Mouse (Mus musculus) thymus, adult 2 months (tissue): Measurements from ENCODE around the gene Gpatch4. TPM values are rescaled to one million over a fixed set of nuclear protein-coding genes. Genes with fewer than 3 reads are reported as not detected.

Experiments used
- DNase-seq: peaks from one replicate; pipeline ENCODE4 v3.0.0; 2021
- H3K27ac ChIP-seq: fragments of 200-500 bp; 2 replicates; pipeline ENCODE4 v1.5.1; 2012; ENCODE audit warnings: low read length, control low read depth; ENCODE audit not compliant: control insufficient read depth, insufficient read depth
- H3K27me3 ChIP-seq: fragments of 200-500 bp; 2 replicates; pipeline ENCODE4 v1.6.1; 2012; ENCODE audit warnings: mild to moderate bottlenecking, low read length, moderate library complexity, mixed read lengths; ENCODE audit not compliant: control insufficient read depth, insufficient read depth
- H3K36me3 ChIP-seq: fragments of 200-500 bp; 2 replicates; pipeline ENCODE4 v1.6.1; 2012; ENCODE audit warnings: mild to moderate bottlenecking, low read length, moderate library complexity; ENCODE audit not compliant: control insufficient read depth, insufficient read depth
- H3K4me1 ChIP-seq: fragments of 200-500 bp; replicated peaks from 2 replicates; pipeline ENCODE4 v1.6.1; 2012; ENCODE audit warnings: low read length; ENCODE audit not compliant: control insufficient read depth, insufficient read depth
- H3K4me3 ChIP-seq: fragments of 200-500 bp; 2 replicates; pipeline ENCODE4 v1.5.1; 2012; ENCODE audit warnings: mild to moderate bottlenecking, low read length, control low read depth, moderate library complexity; ENCODE audit not compliant: control insufficient read depth, insufficient read depth
- CTCF ChIP-seq: fragments of 200-500 bp; IDR thresholded peaks from 2 replicates; pipeline ENCODE4 v1.5.1; 2012; ENCODE audit warnings: mild to moderate bottlenecking, control low read depth, low read length, moderate library complexity, borderline replicate concordance; ENCODE audit not compliant: control insufficient read depth, poor library complexity, insufficient read depth; ENCODE audit errors: extremely low read depth
- POLR2A ChIP-seq: fragments of 200-500 bp; IDR thresholded peaks from 2 replicates; pipeline ENCODE4 v1.6.1; 2012; ENCODE audit warnings: mild to moderate bottlenecking, low read length, control low read depth, moderate library complexity; ENCODE audit not compliant: control insufficient read depth, poor library complexity, insufficient read depth; ENCODE audit errors: extremely low read depth
- WGBS: fragments of 180-500 bp; shearing (Covaris S2); methylation state at CpG from one replicate; pipeline ENCODE4 v1.1.7; 2018; 5-methylcytosine and 5-hydroxymethylcytosine counted together
- polyA plus RNA-seq: library from polyadenylated mRNA; depleted of rRNA; stranded (reverse); fragments of >200 nt; gene quantifications from 2 replicates; pipeline ENCODE4 v1.2.3, GENCODE M21; 2012; rRNA removed

Gpatch4 gene
- polyA plus RNA-seq, 1 experiment: 11.3 TPM

GRCm38 (mm10) chr3:88102611-88103010, 59.7 kb downstream of the Gpatch4 start:
- no peak for DNase-seq
- H3K36me3 ChIP-seq: no peaks in the 10 kb centered on the region

More at GRCm38 (mm10) chr3:88102611-88103010, 59.7 kb downstream of the Gpatch4 start:
- TF ChIP-seq POLR2A (no peak), CTCF (no peak)
- 75% methylated on average over 6 of the region's 6 CpGs for WGBS
- H3K4me3 ChIP-seq: no peak overlapping the region
- H3K4me1 ChIP-seq: no peaks in the 10 kb centered on the region
- H3K27me3 ChIP-seq: no peaks in the 10 kb centered on the region
- no peak overlapping the region for H3K27ac ChIP-seq

Other genes with a start within 250 kb of the Gpatch4 start
- gene Ntrk1, start 247.9 kb upstream of the Gpatch4 start, polyA plus RNA-seq: 0.67 and 0.89 TPM in 2 replicates
- gene Insrr, start 246.2 kb upstream of the Gpatch4 start, polyA plus RNA-seq: 0.58 and 0.64 TPM in 2 replicates
- 17.5 and 19.8 TPM in 2 replicates for gene Pear1, start 218.8 kb upstream of the Gpatch4 start, polyA plus RNA-seq
- 179 and 180 TPM in 2 replicates for gene Sh2d2a, start 196.4 kb upstream of the Gpatch4 start, polyA plus RNA-seq
- 54.5 and 60.0 TPM in 2 replicates for gene Prcc, start 157.5 kb upstream of the Gpatch4 start, polyA plus RNA-seq
- 112 and 136 TPM in 2 replicates for gene Hdgf, start 136.8 kb upstream of the Gpatch4 start, polyA plus RNA-seq
- 60.5 and 72.4 TPM in 2 replicates for gene Mrpl24, start 123.6 kb upstream of the Gpatch4 start, polyA plus RNA-seq
- 31.6 and 40.8 TPM in 2 replicates for gene Isg20l2, start 112.8 kb upstream of the Gpatch4 start, polyA plus RNA-seq
- 68.0 and 75.4 TPM in 2 replicates for gene Rrnad1, start 112.4 kb upstream of the Gpatch4 start, polyA plus RNA-seq
- gene Crabp2, start 94.4 kb upstream of the Gpatch4 start, polyA plus RNA-seq: 1.6 and 2.3 TPM in 2 replicates
- gene Nes, start 72.0 kb upstream of the Gpatch4 start, polyA plus RNA-seq: 1.1 and 1.3 TPM in 2 replicates
- 0.23 and 0.54 TPM in 2 replicates for gene Bcan, start 42.9 kb upstream of the Gpatch4 start, polyA plus RNA-seq
- 0.23 and 0.26 TPM in 2 replicates for gene Hapln2, start 15.5 kb upstream of the Gpatch4 start, polyA plus RNA-seq
- gene Naxe, start 15.4 kb downstream of the Gpatch4 start, polyA plus RNA-seq: 63.0 and 69.0 TPM in 2 replicates
- gene Ttc24, start 35.2 kb downstream of the Gpatch4 start, polyA plus RNA-seq: 0.47 and 0.55 TPM in 2 replicates
- 19.7 and 24.6 TPM in 2 replicates for gene Iqgap3, start 38.9 kb downstream of the Gpatch4 start, polyA plus RNA-seq
- gene Mef2d, start 99.3 kb downstream of the Gpatch4 start, polyA plus RNA-seq: 343 and 377 TPM in 2 replicates
- 2.5 and 2.7 TPM in 2 replicates for gene Rhbg, start 211.6 kb downstream of the Gpatch4 start, polyA plus RNA-seq
- gene Gm38392, start 244.1 kb downstream of the Gpatch4 start, polyA plus RNA-seq: 0.11 TPM in 1 of 2 replicates, not detected in the other